Mouse (Mus musculus) kidney, embryonic 16.5 days (tissue): ENCODE results near the gene Arfip1. TPM values are rescaled to one million over a fixed set of nuclear protein-coding genes. Genes with fewer than 3 reads are reported as not detected.

Experiments used
- ATAC-seq: fragments of 200-750 bp; cut with Nextera tagmentation; 2 replicates; pipeline ENCODE4 v1.8.0; 2017; ENCODE audit warnings: moderate TSS enrichment; ENCODE audit not compliant: low FRiP score, low TSS enrichment
- H3K27ac ChIP-seq: fragments of 300-500 bp; sonication (generic); 2 replicates; pipeline ENCODE4 v1.5.1; 2014; ENCODE audit warnings: low read length
- H3K27me3 ChIP-seq: fragments of 300-500 bp; sonication (generic); 2 replicates; pipeline ENCODE4 v1.6.1; 2014; ENCODE audit warnings: low read length, control low read depth, mixed read lengths; ENCODE audit not compliant: insufficient read depth
- H3K36me3 ChIP-seq: fragments of 300-500 bp; sonication (generic); 2 replicates; pipeline ENCODE4 v1.6.1; 2014; ENCODE audit warnings: low read length, control low read depth, mixed read lengths; ENCODE audit not compliant: insufficient read depth
- H3K4me1 ChIP-seq: fragments of 300-500 bp; sonication (generic); 2 replicates; pipeline ENCODE4 v1.6.1; 2014; ENCODE audit warnings: low read length, control low read depth, mixed read lengths; ENCODE audit not compliant: insufficient read depth
- H3K4me2 ChIP-seq: fragments of 300-500 bp; sonication (generic); replicated peaks from 2 replicates; pipeline ENCODE4 v1.6.1; 2014; ENCODE audit warnings: low read depth, low read length
- H3K4me3 ChIP-seq: fragments of 300-500 bp; sonication (generic); 2 replicates; pipeline ENCODE4 v1.5.1; 2014; ENCODE audit warnings: mild to moderate bottlenecking, low read length
- H3K9ac ChIP-seq: fragments of 300-500 bp; sonication (generic); replicated peaks from 2 replicates; pipeline ENCODE4 v1.6.1; 2014; ENCODE audit warnings: low read length
- H3K9me3 ChIP-seq: fragments of 300-500 bp; sonication (generic); 2 replicates; pipeline ENCODE4 v1.6.1; 2016; ENCODE audit warnings: low read length, control low read depth
- WGBS: fragments of 180-500 bp; shearing (Covaris S2); extraction: QIAGEN DNeasy Blood & Tissue Kit; methylation state at CpG from one replicate; pipeline ENCODE4 v1.1.7; 2014; 5-methylcytosine and 5-hydroxymethylcytosine counted together
- polyA plus RNA-seq: library from polyadenylated mRNA; unstranded; fragments of >200 nt; fragmentation: Nextera tagmentation; extraction: Ambion mirVana; gene quantifications from 2 replicates; pipeline ENCODE4 v1.2.1, GENCODE M21; 2015

Gene Arfip1
- polyA plus RNA-seq, 1 experiment from 2014 or later: 51.5 TPM

DNA sequence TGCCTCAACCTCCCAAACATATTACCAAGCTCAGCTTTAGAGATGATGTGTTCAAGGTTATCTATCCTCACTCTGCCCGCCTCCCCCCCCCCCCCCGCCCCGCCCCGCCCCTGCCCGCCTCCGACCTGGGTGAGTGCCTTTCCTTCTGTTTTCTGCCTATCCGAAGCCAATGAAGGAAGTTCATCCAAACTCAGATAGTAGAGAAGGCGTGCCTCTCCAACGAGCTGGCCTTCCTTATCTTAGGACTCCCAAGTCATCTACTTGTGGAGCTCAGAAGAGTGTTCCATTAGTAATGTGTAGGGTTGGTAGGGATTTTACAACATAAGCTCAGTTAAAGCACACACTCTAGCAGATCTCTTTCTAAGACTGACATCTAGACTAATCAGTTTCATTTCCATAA, 20.8 kb upstream of the Arfip1 start:
- WGBS: 71% methylated on average over 7 of the region's 9 CpGs
- H3K27ac ChIP-seq: no peak overlapping the region
- ATAC-seq: no peak
- no peak overlapping the region for H3K4me3 ChIP-seq
- H3K27me3 ChIP-seq: no peaks in the 10 kb centered on the region; the same call in 1 of the 2 replicates
- H3K9ac ChIP-seq: no peak overlapping the region
- no peaks in the 10 kb centered on the region for H3K36me3 ChIP-seq
- peaks cover 3% of the 10 kb centered on the region; the same call in 1 of the 2 replicates for H3K9me3 ChIP-seq
- no peak overlapping the region for H3K4me2 ChIP-seq
- no peaks in the 10 kb centered on the region for H3K4me1 ChIP-seq

DNA sequence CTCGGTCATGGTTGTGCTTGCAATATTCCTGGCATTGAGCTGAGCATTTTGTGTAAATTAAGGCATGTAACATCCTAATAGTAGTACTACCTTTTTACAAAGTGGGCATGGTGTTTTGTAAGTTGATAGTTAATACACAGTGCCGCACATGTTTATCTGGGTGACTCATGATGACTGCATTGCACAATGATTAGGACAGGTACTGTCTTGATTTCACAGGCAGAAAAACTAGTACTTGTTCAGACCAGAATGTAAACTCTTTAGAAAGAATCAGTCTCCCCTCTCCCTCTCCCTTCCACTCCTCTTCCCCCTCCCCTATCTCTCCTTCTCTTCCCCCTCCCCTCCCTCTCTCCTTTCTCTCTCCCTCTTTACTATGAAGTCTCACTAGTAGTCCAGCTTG, 20.3 kb upstream of the Arfip1 start:
- no peaks in the 10 kb centered on the region for H3K27me3 ChIP-seq
- H3K27ac ChIP-seq: no peak overlapping the region
- H3K9me3 ChIP-seq: peaks cover 3% of the 10 kb centered on the region; the same call in 1 of the 2 replicates
- 90% methylated on average over 2 of the region's 2 CpGs for WGBS
- H3K4me3 ChIP-seq: no peak overlapping the region
- no peaks in the 10 kb centered on the region for H3K4me1 ChIP-seq
- no peak for ATAC-seq
- H3K36me3 ChIP-seq: no peaks in the 10 kb centered on the region
- no peak overlapping the region for H3K4me2 ChIP-seq
- no peak overlapping the region for H3K9ac ChIP-seq

DNA sequence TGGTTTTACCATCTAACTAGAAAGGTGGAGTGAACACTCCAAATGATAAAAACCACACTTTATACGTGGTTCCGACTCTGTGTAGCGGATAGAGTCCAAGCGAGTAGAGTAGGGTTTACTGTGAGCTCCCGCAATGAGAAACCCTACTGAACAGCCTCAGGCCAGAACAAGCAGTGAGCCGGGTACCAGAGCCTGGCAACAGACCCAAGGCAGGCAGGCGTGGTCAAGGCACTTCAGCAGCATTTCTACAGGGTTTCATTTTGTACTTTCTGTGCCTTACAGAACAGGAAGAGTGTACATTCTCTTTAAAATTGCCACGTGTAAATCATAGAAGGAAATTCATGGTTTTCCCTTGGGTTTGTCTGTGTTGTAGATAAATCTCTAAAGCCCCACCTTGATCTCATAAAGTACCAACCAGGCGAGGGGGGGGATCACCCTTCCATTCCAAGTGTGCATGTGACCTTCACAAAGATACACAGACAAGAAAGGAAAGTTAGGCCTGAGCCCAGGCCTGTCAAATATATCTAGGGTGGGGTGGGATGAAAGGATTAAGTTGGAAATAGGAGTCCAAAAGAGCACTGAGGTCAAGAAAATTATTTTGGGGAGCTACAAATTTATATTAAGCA, 19.6 kb upstream of the Arfip1 start:
- no peak overlapping the region for H3K4me2 ChIP-seq
- H3K9ac ChIP-seq: no peak overlapping the region
- H3K4me3 ChIP-seq: no peak overlapping the region
- peaks cover 3% of the 10 kb centered on the region; the same call in 1 of the 2 replicates for H3K9me3 ChIP-seq
- WGBS: 83% methylated on average over 9 of the region's 9 CpGs
- no peaks in the 10 kb centered on the region for H3K4me1 ChIP-seq
- no peaks in the 10 kb centered on the region for H3K27me3 ChIP-seq
- ATAC-seq: no peak
- no peak overlapping the region for H3K27ac ChIP-seq
- no peaks in the 10 kb centered on the region for H3K36me3 ChIP-seq

DNA sequence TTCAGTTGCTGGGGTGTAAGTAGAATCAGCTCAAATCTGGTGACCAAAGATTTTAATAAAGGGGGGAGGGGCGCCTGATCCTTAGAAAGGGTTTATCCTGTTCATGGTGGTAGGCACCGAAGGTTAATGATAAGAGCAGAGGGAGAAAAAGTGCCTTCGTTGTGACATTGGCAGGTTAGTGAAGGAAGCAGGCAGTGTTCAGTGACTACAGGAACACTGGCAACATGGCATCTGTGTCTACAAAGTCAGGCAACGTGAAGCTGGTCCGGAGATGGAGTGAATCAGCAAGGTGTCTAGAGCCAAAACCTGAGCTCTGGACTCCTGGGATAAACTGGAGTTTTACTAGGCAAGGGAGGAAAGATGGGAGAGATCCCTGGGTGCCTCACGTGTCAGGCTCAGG, 16.3 kb upstream of the Arfip1 start:
- no peak for ATAC-seq
- no peak overlapping the region for H3K9ac ChIP-seq
- no peak overlapping the region for H3K4me2 ChIP-seq
- no peaks in the 10 kb centered on the region for H3K9me3 ChIP-seq
- H3K36me3 ChIP-seq: no peaks in the 10 kb centered on the region
- H3K27ac ChIP-seq: no peak overlapping the region
- 83% methylated on average over 6 of the region's 6 CpGs for WGBS
- 0 out of 2 replicates have a peak, but pooled peaks cover 9% of the 10 kb centered on the region for H3K4me1 ChIP-seq
- H3K4me3 ChIP-seq: no peak overlapping the region
- H3K27me3 ChIP-seq: no peaks in the 10 kb centered on the region

GRCm38 (mm10) chr3:84597996-84598734, 15.7 kb upstream of the Arfip1 start:
- no peak overlapping the region for H3K27ac ChIP-seq

GRCm38 (mm10) chr3:84595677-84596234, 13.3 kb upstream of the Arfip1 start:
- Histone ChIP-seq H3K4me1 (0 out of 2 replicates have a peak, but pooled peaks cover 9% of the 10 kb centered on the region), H3K4me3 (peak overlapping the region; percentile 41), H3K4me2 (peak overlapping the region; percentile 57), H3K9ac (no peak overlapping the region), H3K27ac (no peak overlapping the region), H3K27me3 (no peaks in the 10 kb centered on the region), H3K9me3 (no peaks in the 10 kb centered on the region), H3K36me3 (no peaks in the 10 kb centered on the region)
- no peak for ATAC-seq
- 43% methylated on average over 5 of the region's 5 CpGs for WGBS

More at GRCm38 (mm10) chr3:84597996-84598734, 15.7 kb upstream of the Arfip1 start:
- Histone ChIP-seq H3K27me3 (no peaks in the 10 kb centered on the region), H3K4me3 (no peak overlapping the region), H3K4me2 (no peak overlapping the region), H3K9me3 (no peaks in the 10 kb centered on the region), H3K9ac (no peak overlapping the region), H3K4me1 (0 out of 2 replicates have a peak, but pooled peaks cover 9% of the 10 kb centered on the region), H3K36me3 (no peaks in the 10 kb centered on the region)
- ATAC-seq: no peak
- WGBS: 87% methylated on average over 6 of the region's 6 CpGs

DNA sequence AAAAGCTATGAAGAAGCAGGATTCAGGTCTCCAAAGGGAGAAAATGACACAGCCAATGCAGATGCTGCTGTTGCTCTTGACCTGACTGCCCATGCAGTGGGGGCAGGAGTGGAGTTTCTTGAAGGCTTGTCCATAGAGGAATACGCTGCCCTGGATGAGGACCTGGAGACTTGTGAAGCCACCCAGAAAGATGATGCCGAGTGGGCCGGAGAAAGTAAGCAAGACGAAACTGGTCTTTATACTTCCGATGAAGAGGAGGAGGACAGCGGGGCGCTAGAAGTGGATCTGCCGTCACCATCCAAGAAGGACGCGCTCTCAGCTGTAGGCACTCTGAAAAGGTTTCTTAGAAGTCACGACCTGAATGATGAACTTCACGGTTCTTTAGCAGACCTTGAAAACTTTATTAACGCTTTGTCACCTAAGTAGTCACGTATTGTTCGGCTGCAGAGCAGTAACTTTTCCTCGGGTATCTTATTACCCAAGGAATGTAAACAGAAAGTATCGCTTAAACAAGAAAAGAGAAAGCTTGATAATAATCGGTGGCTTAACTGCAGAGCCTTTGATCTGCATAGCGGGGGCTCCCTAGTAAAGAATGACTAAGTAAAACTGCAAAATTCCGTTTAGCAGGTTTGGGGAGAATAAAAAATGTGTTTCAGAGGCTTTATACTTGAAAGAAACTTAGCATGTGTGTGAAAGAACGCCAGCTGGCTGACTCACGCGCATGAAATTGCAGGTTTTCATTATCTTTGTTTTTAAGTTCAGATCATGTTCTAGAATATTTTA, 12.7 kb upstream of the Arfip1 start:
- WGBS: 6% methylated on average over 23 of the region's 23 CpGs
- Histone ChIP-seq H3K4me1 (0 out of 2 replicates have a peak, but pooled peaks cover 9% of the 10 kb centered on the region), H3K27me3 (no peaks in the 10 kb centered on the region), H3K9me3 (no peaks in the 10 kb centered on the region), H3K4me3 (peak overlapping the region; percentile 41), H3K9ac (peak overlapping the region; percentile 45), H3K27ac (no peak overlapping the region), H3K4me2 (peak overlapping the region; percentile 57), H3K36me3 (no peaks in the 10 kb centered on the region)
- ATAC-seq: no peak

- ATAC-seq: no peak
- Histone ChIP-seq H3K9me3 (no peaks in the 10 kb centered on the region), H3K4me1 (0 out of 2 replicates have a peak, but pooled peaks cover 9% of the 10 kb centered on the region), H3K27ac (no peak within 1 kb of the TSS), H3K4me3 (no peak within 1 kb of the TSS), H3K4me2 (no peak within 1 kb of the TSS), H3K27me3 (no peaks in the 10 kb centered on the region), H3K36me3 (no peaks in the 10 kb centered on the region), H3K9ac (no peak within 1 kb of the TSS)
- WGBS: 84% methylated on average over 2 of the region's 2 CpGs
Observed at GRCm38 (mm10) chr3:84593274-84593673, 10.8 kb upstream of the Arfip1 start, which contains the start of gene Tigd4. Gene Tigd4 (plus strand): TSS chr3:84593574.

- Histone ChIP-seq H3K27ac (no peak overlapping the region), H3K9ac (0 out of 2 replicates have a peak overlapping the region, but pooled peaks have one; percentile 22), H3K9me3 (no peaks in the 10 kb centered on the region), H3K4me2 (no peak overlapping the region), H3K27me3 (no peaks in the 10 kb centered on the region), H3K4me1 (no peaks in the 10 kb centered on the region; the same call in 1 of the 2 replicates), H3K4me3 (no peak overlapping the region), H3K36me3 (no peaks in the 10 kb centered on the region)
- 46% methylated on average over 5 of the region's 5 CpGs for WGBS
- no peak for ATAC-seq
Observed at GRCm38 (mm10) chr3:84586736-84587135, 4.3 kb upstream of the Arfip1 start.
